Mouse (Mus musculus): ENCODE measurements around the gene Sox12. TPM values are rescaled to one million over a fixed set of nuclear protein-coding genes. Genes with fewer than 3 reads are reported as not detected.

Gene Sox12
- polyA plus RNA-seq (2017; shearing (Covaris generic)) = 0.27 TPM

GRCm38 (mm10) chr2:152397680-152398435 is at the start of gene Sox12:
Gene Sox12 (minus strand): TSS chr2:152398063.

GRCm38 (mm10) chr2:152415287-152415686 is 17.4 kb upstream of the Sox12 start, which contains the start of gene 6820408C15Rik:
Gene 6820408C15Rik (plus strand): TSS chr2:152415587.

DNA sequence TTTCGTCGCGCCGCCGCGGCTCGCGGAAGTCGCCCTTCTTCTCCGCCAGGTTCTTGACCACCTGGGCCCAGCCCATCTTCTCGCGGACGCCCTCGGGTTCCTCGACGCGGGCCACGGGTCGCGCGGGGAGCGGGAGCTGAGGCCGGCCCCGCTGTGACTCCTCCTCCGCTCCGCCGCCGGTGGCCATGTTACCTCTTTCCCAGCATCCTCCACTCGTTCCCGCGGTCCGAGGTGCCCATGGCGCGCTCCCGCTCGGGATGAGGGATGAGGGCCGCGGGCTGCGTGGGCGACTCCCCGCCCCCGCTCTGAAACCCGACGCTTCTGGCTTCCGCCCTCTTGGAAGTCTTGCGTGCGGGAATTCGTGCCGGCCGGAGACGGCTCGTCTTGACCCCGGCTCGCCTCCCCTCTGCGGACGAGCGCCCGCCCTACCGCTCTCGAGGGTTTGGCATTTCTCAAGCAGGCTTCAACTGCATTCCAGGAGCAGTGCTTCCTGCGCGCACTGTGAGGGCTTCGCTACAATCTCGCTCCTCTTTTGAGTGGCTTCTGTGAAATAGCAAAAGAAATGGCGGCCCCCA is 16.8 kb upstream of the Sox12 start, which contains the start of gene Zcchc3:
TSS of gene Zcchc3 (minus strand) at position 437 of the 575 bp plus-strand sequence.

GRCm38 (mm10) chr2:152376345-152376741 is 21.5 kb downstream of the Sox12 start, which contains the start of gene Nrsn2:
Gene Nrsn2 (minus strand): TSS chr2:152376638.

Other genes with a start within 250 kb of the Sox12 start
- 44.3 TPM for gene Csnk2a1, start 171.2 kb downstream of the Sox12 start, polyA plus RNA-seq (2017; shearing (Covaris generic))
- 68.7 TPM for gene Tbc1d20, start 104.2 kb downstream of the Sox12 start, polyA plus RNA-seq (2017; shearing (Covaris generic))
- 288 TPM for gene Rbck1, start 65.4 kb downstream of the Sox12 start, polyA plus RNA-seq (2017; shearing (Covaris generic))
- 12.2 TPM for gene Trib3, start 54.0 kb downstream of the Sox12 start, polyA plus RNA-seq (2017; shearing (Covaris generic))
- not detected for gene Nrsn2, start 21.4 kb downstream of the Sox12 start, polyA plus RNA-seq (2017; shearing (Covaris generic))
- gene Zcchc3, start 17.0 kb upstream of the Sox12 start, polyA plus RNA-seq (2017; shearing (Covaris generic)) = 0.41 TPM
- gene 6820408C15Rik, start 17.5 kb upstream of the Sox12 start, polyA plus RNA-seq (2017; shearing (Covaris generic)) = not detected
- gene Defb23, start 66.6 kb upstream of the Sox12 start, polyA plus RNA-seq (2017; shearing (Covaris generic)) = not detected
- gene Defb20, start 79.0 kb upstream of the Sox12 start, polyA plus RNA-seq (2017; shearing (Covaris generic)) = not detected
- gene Defb22, start 92.1 kb upstream of the Sox12 start, polyA plus RNA-seq (2017; shearing (Covaris generic)) = not detected
- not detected for gene Defb26, start 113.6 kb upstream of the Sox12 start, polyA plus RNA-seq (2017; shearing (Covaris generic))
- not detected for gene Defb28, start 120.2 kb upstream of the Sox12 start, polyA plus RNA-seq (2017; shearing (Covaris generic))
- not detected for gene Defb29, start 142.0 kb upstream of the Sox12 start, polyA plus RNA-seq (2017; shearing (Covaris generic))
- gene Gm17416, start 171.3 kb upstream of the Sox12 start, polyA plus RNA-seq (2017; shearing (Covaris generic)) = not detected
- gene Defb21, start 174.7 kb upstream of the Sox12 start, polyA plus RNA-seq (2017; shearing (Covaris generic)) = not detected
- not detected for gene Defb19, start 182.2 kb upstream of the Sox12 start, polyA plus RNA-seq (2017; shearing (Covaris generic))
- gene Defb45, start 201.3 kb upstream of the Sox12 start, polyA plus RNA-seq (2017; shearing (Covaris generic)) = not detected
- gene Defb36, start 206.3 kb upstream of the Sox12 start, polyA plus RNA-seq (2017; shearing (Covaris generic)) = not detected
- gene Defb25, start 225.0 kb upstream of the Sox12 start, polyA plus RNA-seq (2017; shearing (Covaris generic)) = not detected
- not detected for gene Rem1, start 228.9 kb upstream of the Sox12 start, polyA plus RNA-seq (2017; shearing (Covaris generic))

Measured in naive thymus-derived CD4-positive, alpha-beta T cell, adult 5 months (primary cell).